Mouse (Mus musculus): ENCODE results near the gene Tbp.

Tbp gene

GRCm38 (mm10) chr17:15499656-15500394, at the start of gene Tbp, which contains the start of gene Psmb1:
Gene Tbp (plus strand): TSS chr17:15499888.
Gene Psmb1 (minus strand): TSS chr17:15499751.
- DNase-seq = peak; percentile 94 to 97

- DNase-seq = no peak
Measured at GRCm38 (mm10) chr17:15455203-15455602, 44.5 kb upstream of the Tbp start.

DNA sequence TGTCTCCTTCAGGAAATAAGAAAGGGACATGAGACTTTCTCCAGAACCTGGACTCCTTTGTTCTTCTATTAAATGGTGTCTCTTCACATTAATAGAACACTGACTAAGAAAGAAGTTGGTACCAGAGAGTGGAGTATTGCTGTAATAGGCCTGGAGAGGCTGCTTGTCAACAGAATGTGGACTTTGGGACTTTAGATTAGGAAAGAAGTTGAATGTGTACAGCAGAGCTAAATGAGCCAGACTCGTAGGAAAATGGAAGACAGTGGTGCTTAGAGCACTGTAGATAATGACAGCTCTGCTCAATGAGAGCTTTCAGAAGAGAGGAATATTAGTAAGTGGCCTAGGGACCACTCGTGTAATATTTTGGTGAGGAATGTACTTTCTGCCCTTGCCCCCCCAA, 43.1 kb upstream of the Tbp start:
- no peak for DNase-seq

- no peak for DNase-seq
Measured at GRCm38 (mm10) chr17:15459761-15460160, 39.9 kb upstream of the Tbp start.

GRCm38 (mm10) chr17:15461921-15462495, 37.7 kb upstream of the Tbp start:
- DNase-seq = no peak

- peak; percentile 63 to 70 for DNase-seq
Measured at GRCm38 (mm10) chr17:15467669-15468068, 32.0 kb upstream of the Tbp start.

- no peak for DNase-seq
Measured at GRCm38 (mm10) chr17:15472671-15473070, 27.0 kb upstream of the Tbp start.

DNA sequence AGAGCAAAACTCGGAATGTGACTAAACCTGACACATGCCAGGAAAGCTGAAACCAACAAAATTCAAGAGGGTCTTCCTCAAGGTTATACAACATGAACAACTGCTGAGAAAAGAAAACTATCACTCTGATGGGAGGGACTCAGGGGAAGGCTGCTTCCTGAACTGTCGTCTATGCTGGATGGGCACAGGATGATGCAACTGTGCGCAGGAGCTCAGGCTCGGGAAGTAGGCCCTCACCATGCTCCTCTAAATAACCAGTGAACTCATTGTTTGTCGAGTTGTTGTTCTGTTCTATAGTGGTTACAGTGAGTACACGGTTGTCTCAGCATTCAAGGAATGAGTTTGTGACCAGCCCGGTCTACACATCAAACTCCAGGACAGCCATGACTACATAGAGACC, 9.1 kb upstream of the Tbp start:
- DNase-seq = no peak

- DNase-seq = peak; percentile 93
Measured at GRCm38 (mm10) chr17:15497882-15498752, 1.6 kb upstream of the Tbp start.

GRCm38 (mm10) chr17:15498753-15499113, 955 bp upstream of the Tbp start:
- DNase-seq = no peak

DNA sequence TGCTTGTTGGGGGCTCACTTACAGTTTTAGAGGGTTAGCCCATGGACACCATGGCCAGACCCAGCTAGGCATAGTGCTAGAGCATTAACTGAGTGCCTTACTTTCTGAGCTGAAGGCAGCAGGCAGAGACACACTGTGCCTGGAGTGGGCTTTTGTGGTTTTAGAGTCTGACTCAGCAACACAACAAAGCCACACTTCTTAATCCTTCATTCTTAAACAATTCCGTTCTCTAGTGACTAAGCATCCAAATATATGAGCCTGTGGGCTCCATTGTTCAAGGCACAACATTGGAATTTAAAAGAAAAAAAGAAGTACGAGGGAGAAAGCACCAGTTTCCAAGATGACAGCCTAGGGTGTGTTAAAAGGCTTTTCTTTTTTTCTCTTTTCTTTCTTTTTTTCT, 11.0 kb downstream of the Tbp start:
- DNase-seq = no peak

DNA sequence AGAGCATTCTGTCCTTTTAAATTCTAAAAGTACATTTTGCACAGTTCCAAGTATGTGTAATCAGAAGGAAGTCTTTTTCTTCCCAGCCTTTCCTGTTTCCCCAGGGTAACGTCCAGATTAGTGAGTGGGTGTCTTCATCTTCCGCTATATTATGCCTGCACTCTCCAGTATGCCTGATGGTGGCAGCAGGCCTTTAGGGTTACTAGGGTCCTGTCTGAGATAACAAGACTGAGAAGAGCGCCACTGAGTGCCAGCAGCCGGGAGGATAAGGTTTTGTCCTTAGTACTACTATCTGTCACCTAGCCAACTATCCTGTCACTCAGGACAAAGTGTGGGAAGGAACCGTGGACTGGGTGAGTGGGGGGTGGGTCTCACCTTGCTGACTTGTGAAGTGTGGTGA, 18.1 kb downstream of the Tbp start:
- no peak for DNase-seq

GRCm38 (mm10) chr17:15518186-15518585, 18.5 kb downstream of the Tbp start:
- DNase-seq = no peak

DNA sequence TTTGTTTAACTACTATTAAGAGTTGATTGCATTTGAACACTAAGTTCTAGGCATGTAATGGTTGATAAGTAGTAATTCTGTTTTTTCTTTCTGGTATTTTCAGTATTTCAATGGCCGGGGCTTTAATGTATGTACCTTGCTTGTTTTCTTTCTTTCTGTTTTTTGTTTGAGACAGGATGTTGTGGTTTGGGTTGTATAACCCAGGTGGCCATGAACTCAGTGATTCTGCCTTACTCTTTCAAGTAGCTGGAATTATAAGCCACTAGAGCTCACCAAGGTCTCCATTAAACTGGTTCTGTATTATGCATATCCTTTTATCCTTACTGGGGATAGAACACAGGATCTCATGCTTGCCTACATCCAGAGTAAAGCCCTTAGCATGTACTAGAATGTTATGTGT, 19.1 kb downstream of the Tbp start:
- no peak for DNase-seq

DNA sequence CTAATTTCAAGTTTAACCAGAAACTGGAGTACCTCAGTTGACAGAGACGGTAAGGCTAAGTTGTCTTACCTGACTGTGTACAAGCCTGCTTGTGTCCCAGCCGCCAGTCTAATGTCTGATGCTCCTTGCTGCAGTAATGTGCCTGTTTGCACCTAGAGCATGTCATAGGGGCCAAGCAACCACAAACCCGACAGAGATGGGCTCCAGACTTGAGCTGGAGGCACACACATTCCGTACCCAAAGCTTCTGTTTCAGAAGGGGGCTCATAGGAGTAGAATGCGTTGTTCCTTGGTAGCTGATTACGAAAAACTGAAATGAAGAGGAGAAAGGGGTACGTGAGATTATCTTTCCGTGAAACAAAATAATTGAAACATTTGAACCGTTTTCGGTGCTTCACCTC, 26.6 kb downstream of the Tbp start:
- DNase-seq = peak in 1 of 2 experiments; percentile 12

DNA sequence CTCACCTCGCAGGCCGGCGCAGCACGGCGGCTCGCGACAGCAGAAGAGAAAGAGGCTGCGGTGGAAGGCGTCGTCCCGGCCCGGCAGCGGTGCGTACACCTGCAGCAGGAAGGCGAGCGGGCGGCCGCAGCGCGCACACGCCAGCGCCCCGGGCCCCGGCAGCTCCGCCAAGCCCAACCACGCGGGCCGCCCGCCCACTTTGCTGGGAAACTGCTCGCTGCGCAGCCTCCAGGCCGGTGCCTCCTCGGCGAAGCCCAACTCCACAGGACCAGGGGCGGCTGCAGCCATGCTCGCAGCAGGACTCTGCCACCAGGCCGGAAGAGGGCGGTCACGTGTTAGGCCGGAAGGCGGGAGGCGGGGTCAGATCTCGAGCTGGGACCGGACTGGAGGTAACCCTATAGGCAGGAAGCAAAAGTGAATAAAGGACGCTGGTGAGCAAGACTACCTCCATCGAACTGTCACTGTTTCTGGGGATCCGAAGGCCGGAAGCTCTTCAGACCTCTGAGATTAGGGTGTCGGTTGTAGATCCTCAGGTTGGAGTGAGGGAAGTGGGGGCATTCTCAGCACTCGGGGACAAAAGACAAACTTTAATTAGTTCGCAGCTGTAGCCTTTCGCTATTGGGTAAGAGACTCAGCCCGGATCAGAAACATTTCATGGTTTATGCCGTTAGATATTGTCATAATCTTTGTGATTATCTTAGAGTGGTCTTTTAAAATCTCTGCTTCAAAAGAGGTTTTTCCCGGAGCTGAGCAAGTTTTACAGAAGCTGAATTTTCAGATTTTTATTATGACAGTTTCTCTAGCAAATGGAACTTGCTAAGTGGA, 27.5 kb downstream of the Tbp start, which contains the start of gene Pdcd2:
TSS of gene Pdcd2 (minus strand) at position 316 of the 825 bp plus-strand sequence.
- peak; percentile 94 to 95 for DNase-seq

DNA sequence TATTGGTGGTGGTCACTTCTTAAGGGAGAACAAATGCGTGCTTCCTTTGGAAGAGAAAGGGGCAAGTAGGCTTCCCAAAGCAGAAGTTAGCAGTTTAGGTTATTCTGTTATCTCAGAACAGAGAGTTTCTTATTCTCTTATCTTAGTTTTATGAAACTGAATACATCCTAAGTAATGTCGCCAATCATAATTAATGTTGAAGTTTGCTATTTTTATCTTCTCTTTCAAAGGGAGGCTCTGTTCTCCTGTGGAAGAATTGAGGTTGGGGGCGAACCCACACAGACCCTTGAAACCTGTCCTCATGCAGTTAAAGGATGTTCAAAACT, 28.1 kb downstream of the Tbp start:
- DNase-seq = no peak

- no peak for DNase-seq
Measured at GRCm38 (mm10) chr17:15528887-15529286, 29.2 kb downstream of the Tbp start.

GRCm38 (mm10) chr17:15530141-15530540, 30.5 kb downstream of the Tbp start:
- DNase-seq = peak; percentile 50 to 51

DNA sequence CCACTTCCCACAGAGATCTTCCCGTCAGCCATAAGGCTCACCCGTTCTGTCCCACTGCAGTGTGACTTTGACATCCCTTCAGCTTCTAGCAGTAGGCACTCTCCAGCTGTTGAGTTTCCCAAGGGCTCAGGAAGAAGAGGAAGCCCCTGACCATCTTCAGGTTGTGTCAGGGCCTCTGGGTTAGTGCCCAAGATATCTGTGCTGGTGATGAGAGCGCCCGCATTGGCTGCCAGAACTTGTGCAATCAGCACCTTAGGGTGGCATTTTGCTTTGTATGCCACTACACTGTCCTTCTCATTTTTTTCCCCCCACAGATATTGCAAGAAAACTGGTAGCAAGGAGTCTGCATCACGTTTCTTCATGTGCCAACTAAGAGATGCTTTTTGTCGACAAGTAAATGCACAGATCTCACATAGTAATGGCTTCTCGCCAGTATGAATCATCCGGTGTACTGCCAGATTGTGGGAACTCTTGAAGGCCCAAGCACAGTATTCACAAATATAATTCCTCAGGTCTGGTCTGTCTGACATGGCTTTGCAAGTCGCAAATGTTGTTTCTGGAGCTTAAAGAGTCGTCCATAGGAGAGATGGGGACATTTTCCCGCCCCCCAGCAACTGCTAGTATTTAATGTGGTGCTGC, 35.6 kb downstream of the Tbp start:
- DNase-seq = no peak

- no peak for DNase-seq
Measured at GRCm38 (mm10) chr17:15535943-15536342, 36.3 kb downstream of the Tbp start.

GRCm38 (mm10) chr17:15536457-15536904, 36.8 kb downstream of the Tbp start:
- DNase-seq = no peak
